Comparison of ENCODE assay signal across 9 mouse cellular contexts in genomic region chr2:26506746-26507280, GRCm38 (mm10). TPM values are rescaled to one million over a fixed set of nuclear protein-coding genes. Genes with fewer than 3 reads are reported as not detected.
DNase-seq lines count a peak whose midpoint lies in the region; ATAC-seq and TF ChIP-seq lines count a peak whose summit lies in the region.
"Had no signal": no experiment of that assay in that cellular context is flagged by ENCODE, and none has a peak within 500 bp of the region (broad histone marks: within the 10 kb centered on the region; RNA-seq: fewer than 3 reads in every experiment).

No protein-coding gene starts in this region.

- no peak for ATAC-seq in heart, embryonic 15.5 days (replicated peaks; ENCODE audit: insufficient number of reproducible peaks, insufficient read depth, low FRiP score, low read depth)
- ATAC-seq in forebrain, embryonic 12.5 days (ENCODE audit: low FRiP score), result no peak
- ATAC-seq in limb, embryonic 13.5 days (ENCODE audit: low FRiP score, low read depth), result no peak

- DNase-seq in heart, adult 9 months (ENCODE audit: low spot score in 2 of 2), result no peak
- no peak for DNase-seq in frontal cortex, postnatal 36 days (ENCODE audit: low spot score in 2 of 2)
- no peak for DNase-seq in spleen, postnatal 36 days (ENCODE audit: low spot score in 2 of 2)
- DNase-seq in cerebellum, adult 2 months, result no peak

- H3K27ac ChIP-seq in heart, embryonic 15.5 days, result peak overlapping the region; percentile 89
- H3K27ac ChIP-seq in forebrain, embryonic 12.5 days, result peak overlapping the region; percentile 70; the same call in 1 of the 2 replicates
- H3K27ac ChIP-seq in limb, embryonic 13.5 days, result peak overlapping the region; percentile 94
- no peak overlapping the region for H3K27ac ChIP-seq in cerebellum, adult 2 months (ENCODE audit: insufficient read depth, low read length)
- H3K27ac ChIP-seq: neural tube, embryonic 12.5 days had no signal

- TF ChIP-seq POLR2A in cerebellum, adult 2 months (IDR thresholded peaks at IDR 0.05; ENCODE audit: borderline replicate concordance, insufficient read depth, low read length), result no peak

- no peak for TF ChIP-seq CTCF in E14TG2a.4 (conservative IDR thresholded peaks at IDR 0.05; ENCODE audit: low read length)
- TF ChIP-seq CTCF in cerebellum, adult 2 months (IDR thresholded peaks at IDR 0.05; ENCODE audit: borderline replicate concordance, insufficient read depth, low read depth, low read length), result no peak

- H3K9me3 ChIP-seq in heart, embryonic 15.5 days (replicated peaks), result no peaks in the 10 kb centered on the region
- H3K9me3 ChIP-seq in E14TG2a.4 (ENCODE audit: low read length), result no peaks in the 10 kb centered on the region
- no peaks in the 10 kb centered on the region for H3K9me3 ChIP-seq in forebrain, embryonic 12.5 days
- no peaks in the 10 kb centered on the region for H3K9me3 ChIP-seq in limb, embryonic 13.5 days
- H3K9me3 ChIP-seq: neural tube, embryonic 12.5 days had no signal

- no peak overlapping the region; the same call in 1 of the 2 replicates for H3K4me2 ChIP-seq in heart, embryonic 15.5 days
- no peak overlapping the region for H3K4me2 ChIP-seq in forebrain, embryonic 12.5 days
- H3K4me2 ChIP-seq in limb, embryonic 13.5 days (replicated peaks), result peak overlapping the region; percentile 51
- H3K4me2 ChIP-seq: neural tube, embryonic 12.5 days had no signal

- no peaks in the 10 kb centered on the region for H3K36me3 ChIP-seq in heart, embryonic 15.5 days
- no peaks in the 10 kb centered on the region for H3K36me3 ChIP-seq in E14TG2a.4 (ENCODE audit: insufficient read depth, low read length)
- H3K36me3 ChIP-seq in forebrain, embryonic 12.5 days (replicated peaks), result no peaks in the 10 kb centered on the region
- H3K36me3 ChIP-seq in limb, embryonic 13.5 days, result no peaks in the 10 kb centered on the region
- H3K36me3 ChIP-seq: neural tube, embryonic 12.5 days had no signal

- H3K4me1 ChIP-seq in heart, embryonic 15.5 days (replicated peaks), result peaks cover 62% of the 10 kb centered on the region
- H3K4me1 ChIP-seq in E14TG2a.4 (replicated peaks; ENCODE audit: low read depth, low read length), result peaks cover 55% of the 10 kb centered on the region
- H3K4me1 ChIP-seq in forebrain, embryonic 12.5 days, result peaks cover 67% of the 10 kb centered on the region
- H3K4me1 ChIP-seq in limb, embryonic 13.5 days, result peaks cover 66% of the 10 kb centered on the region
- H3K4me1 ChIP-seq in cerebellum, adult 2 months (ENCODE audit: control insufficient read depth, insufficient read depth, low read length), result peaks cover 3% of the 10 kb centered on the region; the same call in 1 of the 2 replicates

- 80% methylated on average over 3 of the region's 3 CpGs for WGBS in heart, embryonic 15.5 days
- 91% methylated on average over 3 of the region's 3 CpGs for WGBS in forebrain, embryonic 12.5 days
- WGBS in limb, embryonic 13.5 days, result 82% methylated on average over 3 of the region's 3 CpGs
- 88% methylated on average over 3 of the region's 3 CpGs for WGBS in cerebellum, adult 2 months

- no peak overlapping the region for H3K4me3 ChIP-seq in heart, embryonic 15.5 days
- 0 out of 2 replicates have a peak overlapping the region, but pooled peaks have one; percentile 41 for H3K4me3 ChIP-seq in E14TG2a.4 (replicated peaks; ENCODE audit: low read length)
- no peak overlapping the region for H3K4me3 ChIP-seq in forebrain, embryonic 12.5 days (replicated peaks)
- no peak overlapping the region for H3K4me3 ChIP-seq in limb, embryonic 13.5 days
- H3K4me3 ChIP-seq in cerebellum, adult 2 months (replicated peaks; ENCODE audit: insufficient read depth, low read depth, low read length), result no peak overlapping the region
- H3K4me3 ChIP-seq: neural tube, embryonic 12.5 days had no signal

- H3K9ac ChIP-seq in heart, embryonic 15.5 days, result 0 out of 2 replicates have a peak overlapping the region, but pooled peaks have one; percentile 13
- no peak overlapping the region for H3K9ac ChIP-seq in forebrain, embryonic 12.5 days
- H3K9ac ChIP-seq in limb, embryonic 13.5 days, result 0 out of 2 replicates have a peak overlapping the region, but pooled peaks have one; percentile 13
- H3K9ac ChIP-seq: neural tube, embryonic 12.5 days had no signal

- H3K27me3 ChIP-seq in heart, embryonic 15.5 days, result 0 out of 2 replicates have a peak, but pooled peaks cover 3% of the 10 kb centered on the region
- peaks cover 25% of the 10 kb centered on the region for H3K27me3 ChIP-seq in E14TG2a.4 (ENCODE audit: insufficient read depth, low read length)
- H3K27me3 ChIP-seq in forebrain, embryonic 12.5 days, result peaks cover 4% of the 10 kb centered on the region; the same call in 1 of the 2 replicates
- H3K27me3 ChIP-seq in limb, embryonic 13.5 days, result peaks cover 13% of the 10 kb centered on the region; the same call in 1 of the 2 replicates
- H3K27me3 ChIP-seq in cerebellum, adult 2 months (ENCODE audit: control insufficient read depth, insufficient read depth, low read length), result peaks cover 2% of the 10 kb centered on the region; the same call in 1 of the 2 replicates

RNA-seq across cellular contexts. Expression of gene Notch1, which starts 9.7 kb away (rescaled TPM):
- 10.8 and 24.2 TPM in 2 replicates for polyA plus RNA-seq in heart, embryonic 15.5 days (2015; fragmentation: Nextera tagmentation; extraction: Ambion mirVana)
- polyA plus RNA-seq in forebrain, embryonic 12.5 days (2016; fragmentation: Nextera tagmentation; extraction: Ambion mirVana), result 49.5 and 61.8 TPM in 2 replicates
- polyA plus RNA-seq in limb, embryonic 13.5 days (2015; fragmentation: Nextera tagmentation; extraction: Ambion mirVana), result 13.7 and 15.5 TPM in 2 replicates
- 10.5 and 11.6 TPM in 2 replicates for polyA plus RNA-seq in cerebellum, adult 2 months (2012; rRNA removed)
